Mouse (Mus musculus): ENCODE results near the gene Wdfy3.
"Not testable (repeated sequence)": the region's sequence is repeated elsewhere in the genome, so short reads cannot be mapped to it uniquely, and the experiment has no call there.

The Wdfy3 gene

GRCm38 (mm10) chr5:102003371-102003770, 66.3 kb downstream of the Wdfy3 start:
- DNase-seq (ENCODE audit: low spot score in 2 of 2), result no peak

GRCm38 (mm10) chr5:102001026-102001425, 68.7 kb downstream of the Wdfy3 start:
- no peak for DNase-seq (ENCODE audit: low spot score in 2 of 2)

- DNase-seq (ENCODE audit: low spot score in 2 of 2), result no peak
Measured at GRCm38 (mm10) chr5:101998971-101999370, 70.8 kb downstream of the Wdfy3 start.

GRCm38 (mm10) chr5:101996036-101996735, 73.5 kb downstream of the Wdfy3 start:
- DNase-seq (ENCODE audit: low spot score in 2 of 2), result no peak

- no peak for DNase-seq (ENCODE audit: low spot score in 2 of 2)
Measured at GRCm38 (mm10) chr5:101995451-101995995, 74.2 kb downstream of the Wdfy3 start.

- no peak for DNase-seq (ENCODE audit: low spot score in 2 of 2)
Measured at GRCm38 (mm10) chr5:101993996-101994395, 75.7 kb downstream of the Wdfy3 start.

- no peak for DNase-seq (ENCODE audit: low spot score in 2 of 2)
Measured at GRCm38 (mm10) chr5:101992969-101993670, 76.6 kb downstream of the Wdfy3 start.

- DNase-seq (ENCODE audit: low spot score in 2 of 2), result no peak
Measured at GRCm38 (mm10) chr5:101990298-101990845, 79.3 kb downstream of the Wdfy3 start.

GRCm38 (mm10) chr5:101988476-101988875, 81.2 kb downstream of the Wdfy3 start:
- no peak for DNase-seq (ENCODE audit: low spot score in 2 of 2)

- no peak for DNase-seq (ENCODE audit: low spot score in 2 of 2)
Measured at GRCm38 (mm10) chr5:101986694-101987093, 83.0 kb downstream of the Wdfy3 start.

- DNase-seq (ENCODE audit: low spot score in 2 of 2), result no peak
Measured at GRCm38 (mm10) chr5:101982239-101982638, 87.5 kb downstream of the Wdfy3 start.

- DNase-seq (ENCODE audit: low spot score in 2 of 2), result no peak
Measured at GRCm38 (mm10) chr5:101979594-101979993, 90.1 kb downstream of the Wdfy3 start.

- DNase-seq (ENCODE audit: low spot score in 2 of 2), result not testable (repeated sequence)
Measured at GRCm38 (mm10) chr5:101972594-101972993, 97.1 kb downstream of the Wdfy3 start.

GRCm38 (mm10) chr5:101968153-101968851, 101.4 kb downstream of the Wdfy3 start:
- no peak for DNase-seq (ENCODE audit: low spot score in 2 of 2)

GRCm38 (mm10) chr5:101967832-101968152, 101.9 kb downstream of the Wdfy3 start:
- DNase-seq (ENCODE audit: low spot score in 2 of 2), result no peak

GRCm38 (mm10) chr5:101962824-101963223, 106.9 kb downstream of the Wdfy3 start:
- no peak for DNase-seq (ENCODE audit: low spot score in 2 of 2)

GRCm38 (mm10) chr5:101959369-101959768, 110.4 kb downstream of the Wdfy3 start:
- DNase-seq (ENCODE audit: low spot score in 2 of 2), result no peak

- DNase-seq (ENCODE audit: low spot score in 2 of 2), result no peak
Measured at GRCm38 (mm10) chr5:101958941-101959340, 110.8 kb downstream of the Wdfy3 start.

- DNase-seq (ENCODE audit: low spot score in 2 of 2), result no peak
Measured at GRCm38 (mm10) chr5:101957419-101957818, 112.3 kb downstream of the Wdfy3 start.

GRCm38 (mm10) chr5:101954393-101955340, 115.1 kb downstream of the Wdfy3 start:
- no peak for DNase-seq (ENCODE audit: low spot score in 2 of 2)

- DNase-seq (ENCODE audit: low spot score in 2 of 2), result no peak
Measured at GRCm38 (mm10) chr5:101951918-101952317, 117.8 kb downstream of the Wdfy3 start.

Measured in frontal cortex, postnatal 36 days (tissue).